Mouse (Mus musculus): Measurements from ENCODE around the gene Ddx1. TPM values are rescaled to one million over a fixed set of nuclear protein-coding genes. Genes with fewer than 3 reads are reported as not detected.
"Not testable (repeated sequence)": the region's sequence is repeated elsewhere in the genome, so short reads cannot be mapped to it uniquely, and the experiment has no call there.

The Ddx1 gene
- polyA plus RNA-seq, 1 experiment: 50.2 TPM

DNA sequence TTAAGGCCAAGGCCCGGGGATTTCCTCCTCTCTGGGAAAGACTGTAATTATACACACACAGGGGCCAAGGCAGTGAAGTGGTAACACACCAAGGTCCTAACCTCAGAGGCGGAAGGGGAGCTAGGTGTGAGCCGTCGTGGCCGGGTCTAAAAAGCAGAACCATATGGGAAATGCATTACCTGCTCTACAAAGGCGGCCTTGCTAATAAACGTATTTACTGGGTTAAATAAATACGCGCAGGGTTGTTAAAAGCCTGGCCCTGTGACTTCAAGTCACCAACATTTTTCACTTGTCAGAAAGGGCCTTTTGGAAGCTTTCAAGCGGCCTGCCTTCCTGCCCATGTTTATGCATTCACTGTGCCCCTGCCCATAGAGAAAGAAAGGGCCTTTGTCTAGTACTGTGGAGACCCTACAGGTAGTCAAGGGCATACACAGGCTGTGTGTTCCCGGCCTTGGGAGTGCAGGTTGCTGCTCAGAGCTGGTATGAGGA lies 64.1 kb downstream of the Ddx1 start:
- peaks cover 17% of the 10 kb centered on the region for H3K4me1 ChIP-seq (ENCODE audit: control insufficient read depth, insufficient read depth, insufficient read length, low read length)
- H3K27ac ChIP-seq (replicated peaks; ENCODE audit: low read depth, low read length): no peak overlapping the region
- H3K4me3 ChIP-seq (ENCODE audit: insufficient read depth, low read depth, low read length): no peak overlapping the region

- not testable (repeated sequence) for H3K27ac ChIP-seq (replicated peaks; ENCODE audit: low read depth, low read length); H3K4me3 ChIP-seq (ENCODE audit: insufficient read depth, low read depth, low read length)
- peaks cover 17% of the 10 kb centered on the region for H3K4me1 ChIP-seq (ENCODE audit: control insufficient read depth, insufficient read depth, insufficient read length, low read length)
These were observed 64.9 kb downstream of the Ddx1 start for GRCm38 (mm10) chr12:13184136-13184535.

DNA sequence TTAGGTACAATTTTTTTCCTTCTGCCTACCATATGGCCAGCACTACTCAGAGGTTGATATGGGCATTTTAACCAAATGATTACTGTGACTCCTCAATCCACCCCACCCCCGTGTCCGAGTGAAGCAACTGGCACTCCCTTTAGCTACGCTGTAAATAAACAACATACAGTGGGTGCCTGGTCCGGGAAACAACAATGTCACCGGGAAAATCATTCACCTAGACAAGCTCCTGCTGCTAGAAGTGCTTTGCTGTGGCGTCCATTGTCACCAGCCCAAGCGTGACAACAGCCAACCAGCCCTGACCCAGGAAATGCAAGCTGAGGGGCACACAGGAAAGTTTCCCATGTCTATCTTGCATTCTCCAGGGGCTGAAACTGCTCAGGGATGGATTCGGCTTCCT lies 66.8 kb downstream of the Ddx1 start:
- Histone ChIP-seq H3K27ac (replicated peaks; ENCODE audit: low read depth, low read length) (no peak overlapping the region), H3K4me1 (ENCODE audit: control insufficient read depth, insufficient read depth, insufficient read length, low read length) (peaks cover 17% of the 10 kb centered on the region), H3K4me3 (ENCODE audit: insufficient read depth, low read depth, low read length) (no peak overlapping the region)

GRCm38 (mm10) chr12:13181721-13182120 lies 67.3 kb downstream of the Ddx1 start:
- H3K4me3 ChIP-seq (ENCODE audit: insufficient read depth, low read depth, low read length): no peak overlapping the region
- no peak overlapping the region for H3K27ac ChIP-seq (replicated peaks; ENCODE audit: low read depth, low read length)
- peaks cover 17% of the 10 kb centered on the region for H3K4me1 ChIP-seq (ENCODE audit: control insufficient read depth, insufficient read depth, insufficient read length, low read length)

GRCm38 (mm10) chr12:13180715-13181335 lies 68.2 kb downstream of the Ddx1 start:
- Histone ChIP-seq H3K4me1 (ENCODE audit: control insufficient read depth, insufficient read depth, insufficient read length, low read length) (peaks cover 17% of the 10 kb centered on the region), H3K4me3 (ENCODE audit: insufficient read depth, low read depth, low read length) (no peak overlapping the region), H3K27ac (replicated peaks; ENCODE audit: low read depth, low read length) (no peak overlapping the region)

DNA sequence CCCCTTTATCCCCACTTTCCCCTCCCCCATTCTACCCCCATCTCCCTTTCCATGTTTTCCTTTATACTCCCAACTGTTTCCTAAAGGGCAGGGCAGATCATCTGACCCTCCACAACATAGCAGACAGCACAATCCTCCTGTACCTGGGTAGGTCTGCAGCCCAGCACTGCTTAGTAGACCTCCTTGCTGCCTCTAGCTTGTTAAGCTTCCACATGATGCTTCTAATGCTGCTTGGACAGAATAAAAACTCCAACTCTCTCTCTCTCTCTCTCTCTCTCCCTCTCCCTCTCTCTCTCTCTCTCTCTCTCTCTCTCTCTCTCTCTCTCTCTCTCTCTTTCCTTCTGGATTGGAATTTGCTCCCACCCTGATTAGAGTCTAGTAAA lies 68.7 kb downstream of the Ddx1 start:
- Histone ChIP-seq H3K27ac (replicated peaks; ENCODE audit: low read depth, low read length) (no peak overlapping the region), H3K4me3 (ENCODE audit: insufficient read depth, low read depth, low read length) (no peak overlapping the region), H3K4me1 (ENCODE audit: control insufficient read depth, insufficient read depth, insufficient read length, low read length) (peaks cover 17% of the 10 kb centered on the region)

GRCm38 (mm10) chr12:13177606-13178005 lies 71.4 kb downstream of the Ddx1 start:
- Histone ChIP-seq H3K27ac (replicated peaks; ENCODE audit: low read depth, low read length) (no peak overlapping the region), H3K4me3 (ENCODE audit: insufficient read depth, low read depth, low read length) (no peak overlapping the region), H3K4me1 (ENCODE audit: control insufficient read depth, insufficient read depth, insufficient read length, low read length) (peaks cover 4% of the 10 kb centered on the region)

- Histone ChIP-seq H3K27ac (replicated peaks; ENCODE audit: low read depth, low read length) (no peak overlapping the region), H3K4me1 (ENCODE audit: control insufficient read depth, insufficient read depth, insufficient read length, low read length) (no peaks in the 10 kb centered on the region; the same call in none of the 2 replicates), H3K4me3 (ENCODE audit: insufficient read depth, low read depth, low read length) (no peak overlapping the region)
These were observed 72.1 kb downstream of the Ddx1 start for GRCm38 (mm10) chr12:13176927-13177326.

DNA sequence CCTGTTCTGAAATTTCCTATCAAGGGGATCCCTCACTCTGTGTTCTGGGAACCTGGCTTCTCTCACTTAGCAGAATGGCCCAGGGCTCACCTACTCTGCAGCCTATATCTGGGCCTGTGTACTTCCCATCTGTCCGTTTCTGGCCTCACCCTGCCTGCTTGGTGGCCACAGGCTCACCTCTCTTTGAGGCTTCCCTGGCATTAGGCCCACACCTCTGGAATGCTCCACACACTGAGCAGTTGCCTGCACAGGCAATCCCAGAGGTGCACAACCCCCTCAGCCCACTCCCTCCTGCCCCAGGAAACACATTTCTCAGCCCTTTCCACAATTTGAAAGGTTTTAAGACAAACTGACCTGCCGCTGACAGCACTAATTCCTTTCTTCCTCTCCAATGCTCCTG lies 72.9 kb downstream of the Ddx1 start:
- H3K27ac ChIP-seq (replicated peaks; ENCODE audit: low read depth, low read length): no peak overlapping the region
- no peaks in the 10 kb centered on the region; the same call in 1 of the 2 replicates for H3K4me1 ChIP-seq (ENCODE audit: control insufficient read depth, insufficient read depth, insufficient read length, low read length)
- no peak overlapping the region for H3K4me3 ChIP-seq (ENCODE audit: insufficient read depth, low read depth, low read length)

- H3K4me1 ChIP-seq (ENCODE audit: control insufficient read depth, insufficient read depth, insufficient read length, low read length): no peaks in the 10 kb centered on the region
- no peak overlapping the region for H3K4me3 ChIP-seq (ENCODE audit: insufficient read depth, low read depth, low read length)
These were observed 75.0 kb downstream of the Ddx1 start for GRCm38 (mm10) chr12:13174022-13174421.

DNA sequence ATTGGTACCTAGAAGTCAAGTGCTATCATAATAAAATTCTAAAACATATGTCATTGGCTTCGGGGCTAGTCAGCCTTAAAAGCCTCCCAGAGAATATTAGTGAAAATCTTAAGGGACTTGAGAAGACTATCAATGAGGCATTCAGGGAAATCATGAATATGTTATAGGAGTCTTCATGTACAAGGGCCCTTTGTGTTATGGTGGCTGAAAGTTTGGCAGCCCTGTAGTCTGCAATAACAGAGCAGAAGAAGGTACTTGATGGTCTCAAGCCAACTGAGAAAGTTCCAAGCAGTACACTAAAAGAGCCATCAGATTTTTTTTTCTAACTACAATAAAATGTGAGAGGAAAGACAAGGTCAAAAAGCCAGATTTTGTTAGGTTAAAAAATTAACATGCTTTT lies 80.9 kb downstream of the Ddx1 start:
- no peak overlapping the region for H3K27ac ChIP-seq (replicated peaks; ENCODE audit: low read depth, low read length)
- no peaks in the 10 kb centered on the region for H3K4me1 ChIP-seq (ENCODE audit: control insufficient read depth, insufficient read depth, insufficient read length, low read length)
- no peak overlapping the region for H3K4me3 ChIP-seq (ENCODE audit: insufficient read depth, low read depth, low read length)

More at GRCm38 (mm10) chr12:13174022-13174421, 75.0 kb downstream of the Ddx1 start:
- H3K27ac ChIP-seq (replicated peaks; ENCODE audit: low read depth, low read length): no peak overlapping the region

GRCm38 (mm10) chr12:13167116-13167515 lies 81.9 kb downstream of the Ddx1 start:
- Histone ChIP-seq H3K27ac (replicated peaks; ENCODE audit: low read depth, low read length) (no peak overlapping the region), H3K4me1 (ENCODE audit: control insufficient read depth, insufficient read depth, insufficient read length, low read length) (no peaks in the 10 kb centered on the region), H3K4me3 (ENCODE audit: insufficient read depth, low read depth, low read length) (no peak overlapping the region)

Other genes with a start within 250 kb of the Ddx1 start
- 6.9 and 11.5 TPM in 2 replicates for gene Nbas, start 19.9 kb upstream of the Ddx1 start, polyA plus RNA-seq (2012; ENCODE audit: insufficient read depth, insufficient read length, missing spikeins)

Data from brown adipose tissue, adult 24 weeks (tissue).